Mouse (Mus musculus) E14TG2a.4 (cell line): ENCODE measurements around the gene Syt1.
A peak's percentile ranks its signal among the peaks of the same experiment; 100 is the strongest.

Experiments used
- H3K27me3 ChIP-seq: 2 replicates; pipeline ENCODE4 v1.6.1; 2014; ENCODE audit warnings: low read length, control low read depth; ENCODE audit not compliant: insufficient read depth
- H3K36me3 ChIP-seq: 2 replicates; pipeline ENCODE4 v1.6.1; 2014; ENCODE audit warnings: low read length, control low read depth; ENCODE audit not compliant: insufficient read depth
- H3K4me1 ChIP-seq: replicated peaks from 2 replicates; pipeline ENCODE4 v1.6.1; 2014; ENCODE audit warnings: low read depth, low read length, control low read depth
- H3K4me3 ChIP-seq: replicated peaks from 2 replicates; pipeline ENCODE4 v1.5.1; 2014; ENCODE audit warnings: mild to moderate bottlenecking, low read length
- H3K9me3 ChIP-seq: 2 replicates; pipeline ENCODE4 v1.6.1; 2014; ENCODE audit warnings: low read length, control low read depth
- CTCF ChIP-seq: conservative IDR thresholded peaks from 2 replicates; pipeline ENCODE4 v1.5.1; 2014; ENCODE audit warnings: low read length
- NANOG ChIP-seq: IDR thresholded peaks from 2 replicates; pipeline ENCODE4 v1.6.1; 2014; ENCODE audit warnings: borderline replicate concordance, low read length, mixed read lengths
- POU5F1 ChIP-seq: IDR thresholded peaks from 2 replicates; pipeline ENCODE4 v1.6.1; 2014; ENCODE audit warnings: low read length, borderline replicate concordance

Syt1 gene

DNA sequence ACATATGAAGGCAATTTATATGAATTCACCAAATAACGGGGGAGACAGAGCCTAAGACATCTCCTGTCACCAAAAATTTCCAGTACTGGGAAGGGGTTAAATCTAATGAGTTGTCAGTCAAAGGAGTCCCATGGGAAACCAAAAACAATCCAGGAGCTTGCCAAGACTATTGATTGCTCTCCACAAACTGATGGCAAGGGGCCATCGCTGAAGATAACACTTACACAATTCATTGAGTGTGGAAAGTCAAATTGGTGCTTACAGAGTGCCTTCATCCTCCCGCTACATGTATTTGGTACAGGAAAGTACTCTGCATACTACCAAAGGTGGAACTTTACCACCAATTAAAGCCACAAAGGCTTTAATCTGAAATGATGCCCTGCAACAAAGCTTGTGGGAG lies 305.1 kb downstream of the Syt1 start:
- Histone ChIP-seq H3K27me3 (no peaks in the 10 kb centered on the region), H3K4me3 (no peak overlapping the region), H3K36me3 (no peaks in the 10 kb centered on the region), H3K9me3 (no peaks in the 10 kb centered on the region), H3K4me1 (no peaks in the 10 kb centered on the region)
- TF ChIP-seq CTCF (no peak), NANOG (no peak), POU5F1 (no peak)

DNA sequence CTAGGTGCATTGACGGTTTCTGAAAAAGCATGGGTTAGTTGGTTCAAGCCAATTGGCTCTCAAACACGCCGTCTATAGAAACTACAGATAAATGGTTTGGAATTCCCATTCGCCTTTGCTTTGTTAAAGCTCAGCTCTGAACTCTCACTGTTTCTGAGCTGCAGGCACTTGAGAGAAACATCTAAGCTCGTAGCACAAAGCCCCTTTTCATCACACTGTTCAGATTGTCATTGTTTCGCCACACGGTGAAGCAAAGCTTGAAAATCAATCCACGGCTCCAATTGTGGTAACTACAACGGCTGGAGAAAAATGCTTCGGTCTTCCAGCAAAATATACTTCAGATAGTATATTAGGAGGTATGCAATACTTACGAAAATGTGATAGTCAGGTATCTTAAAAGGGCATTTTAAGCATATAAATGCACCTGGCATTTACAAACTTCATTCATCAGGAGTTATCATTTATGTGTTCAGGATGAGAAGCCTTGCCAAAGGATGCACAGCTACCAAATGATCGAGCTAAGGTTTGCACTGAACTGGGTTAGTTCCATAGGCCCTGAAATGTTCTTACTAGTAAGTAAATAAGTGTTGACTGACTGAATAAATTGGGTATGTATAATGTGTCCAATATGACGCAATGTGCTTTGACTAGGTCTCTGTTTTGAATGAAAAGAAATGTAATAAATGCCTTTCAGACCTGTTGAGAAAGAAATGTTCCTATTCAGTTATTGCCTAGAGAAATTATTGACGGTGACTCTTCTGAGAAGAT lies 309.2 kb downstream of the Syt1 start:
- Histone ChIP-seq H3K27me3 (no peaks in the 10 kb centered on the region), H3K9me3 (no peaks in the 10 kb centered on the region), H3K4me3 (no peak overlapping the region), H3K36me3 (no peaks in the 10 kb centered on the region), H3K4me1 (peaks cover 6% of the 10 kb centered on the region; the same call in 1 of the 2 replicates)
- TF ChIP-seq NANOG (no peak), POU5F1 (no peak), CTCF (no peak)

GRCm38 (mm10) chr10:108699946-108700345 lies 310.8 kb downstream of the Syt1 start, which contains the start of gene Gm5136:
TSS of gene Gm5136 (minus strand) at chr10:108700160.
- peaks cover 6% of the 10 kb centered on the region; the same call in 1 of the 2 replicates for H3K4me1 ChIP-seq
- TF ChIP-seq CTCF = no peak
- no peak for TF ChIP-seq POU5F1
- TF ChIP-seq NANOG = no peak

GRCm38 (mm10) chr10:108697062-108697461 lies 313.7 kb downstream of the Syt1 start:
- TF ChIP-seq POU5F1 = no peak
- TF ChIP-seq NANOG = no peak
- no peak for TF ChIP-seq CTCF
- Histone ChIP-seq H3K4me3 (no peak overlapping the region), H3K4me1 (peaks cover 6% of the 10 kb centered on the region; the same call in 1 of the 2 replicates), H3K9me3 (no peaks in the 10 kb centered on the region), H3K36me3 (no peaks in the 10 kb centered on the region), H3K27me3 (no peaks in the 10 kb centered on the region)

More at GRCm38 (mm10) chr10:108699946-108700345, 310.8 kb downstream of the Syt1 start, which contains the start of gene Gm5136:
- peak within 1 kb of the TSS; percentile 57 for H3K4me3 ChIP-seq
- H3K36me3 ChIP-seq = no peaks in the 10 kb centered on the region
- no peaks in the 10 kb centered on the region for H3K9me3 ChIP-seq
- no peaks in the 10 kb centered on the region for H3K27me3 ChIP-seq

DNA sequence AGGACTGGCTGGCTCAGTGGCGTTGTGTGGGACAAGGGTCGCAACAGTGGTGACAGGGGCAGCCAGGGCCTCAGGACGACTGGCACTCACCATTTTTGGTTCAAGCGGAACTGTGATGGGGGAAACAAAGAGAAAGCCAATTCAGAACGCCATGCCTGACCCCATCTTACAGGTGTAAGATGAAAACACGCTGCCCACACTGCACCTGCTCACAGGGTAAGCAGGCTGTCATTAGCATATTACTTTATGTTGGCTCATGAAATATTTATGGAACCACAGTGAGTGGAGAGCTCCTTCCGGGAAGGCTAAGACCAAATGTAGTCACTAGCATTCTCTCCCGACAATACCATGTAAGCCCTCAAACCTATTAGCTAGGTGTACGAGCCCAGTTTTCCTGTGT lies 319.8 kb downstream of the Syt1 start:
- Histone ChIP-seq H3K4me3 (no peak overlapping the region), H3K9me3 (peaks cover 7% of the 10 kb centered on the region; the same call in 1 of the 2 replicates), H3K36me3 (no peaks in the 10 kb centered on the region), H3K4me1 (no peaks in the 10 kb centered on the region), H3K27me3 (no peaks in the 10 kb centered on the region)
- no peak for TF ChIP-seq POU5F1
- no peak for TF ChIP-seq CTCF
- no peak for TF ChIP-seq NANOG

- no peaks in the 10 kb centered on the region for H3K36me3 ChIP-seq
- H3K27me3 ChIP-seq = no peaks in the 10 kb centered on the region
- H3K4me1 ChIP-seq = no peaks in the 10 kb centered on the region
- no peak for TF ChIP-seq POU5F1
- TF ChIP-seq NANOG = no peak
- TF ChIP-seq CTCF = no peak
- peaks cover 7% of the 10 kb centered on the region; the same call in 1 of the 2 replicates for H3K9me3 ChIP-seq
- no peak overlapping the region for H3K4me3 ChIP-seq
Measured at GRCm38 (mm10) chr10:108686696-108687095, 324.1 kb downstream of the Syt1 start.

- TF ChIP-seq CTCF = no peak
- TF ChIP-seq POU5F1 = no peak
- no peak for TF ChIP-seq NANOG
- no peaks in the 10 kb centered on the region for H3K4me1 ChIP-seq
- no peak overlapping the region for H3K4me3 ChIP-seq
- no peaks in the 10 kb centered on the region for H3K36me3 ChIP-seq
- H3K27me3 ChIP-seq = 0 out of 2 replicates have a peak, but pooled peaks cover 3% of the 10 kb centered on the region
- no peaks in the 10 kb centered on the region for H3K9me3 ChIP-seq
Measured at GRCm38 (mm10) chr10:108679675-108680390, 330.9 kb downstream of the Syt1 start.

DNA sequence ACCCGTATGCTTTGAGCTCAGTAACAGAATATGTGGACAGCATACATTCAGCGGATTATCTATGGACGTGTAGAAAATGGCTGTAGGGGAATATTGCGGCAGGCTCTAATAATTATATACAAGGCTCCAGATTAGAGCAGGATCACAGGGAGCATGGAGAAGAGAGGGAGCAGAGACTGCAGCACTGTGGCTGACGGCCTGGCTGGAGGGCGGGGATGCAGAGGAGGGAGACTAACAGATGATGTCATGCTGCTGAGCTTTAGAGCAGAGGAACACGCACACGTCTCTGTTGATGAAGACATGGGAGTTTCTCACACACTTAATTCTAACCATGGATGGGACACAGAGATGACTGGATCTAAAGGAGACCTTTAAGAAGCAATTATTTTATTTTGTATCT lies 333.7 kb downstream of the Syt1 start:
- no peak overlapping the region for H3K4me3 ChIP-seq
- H3K36me3 ChIP-seq = no peaks in the 10 kb centered on the region
- H3K27me3 ChIP-seq = 0 out of 2 replicates have a peak, but pooled peaks cover 3% of the 10 kb centered on the region
- TF ChIP-seq NANOG (no peak), CTCF (no peak), POU5F1 (no peak)
- H3K4me1 ChIP-seq = no peaks in the 10 kb centered on the region
- H3K9me3 ChIP-seq = no peaks in the 10 kb centered on the region

DNA sequence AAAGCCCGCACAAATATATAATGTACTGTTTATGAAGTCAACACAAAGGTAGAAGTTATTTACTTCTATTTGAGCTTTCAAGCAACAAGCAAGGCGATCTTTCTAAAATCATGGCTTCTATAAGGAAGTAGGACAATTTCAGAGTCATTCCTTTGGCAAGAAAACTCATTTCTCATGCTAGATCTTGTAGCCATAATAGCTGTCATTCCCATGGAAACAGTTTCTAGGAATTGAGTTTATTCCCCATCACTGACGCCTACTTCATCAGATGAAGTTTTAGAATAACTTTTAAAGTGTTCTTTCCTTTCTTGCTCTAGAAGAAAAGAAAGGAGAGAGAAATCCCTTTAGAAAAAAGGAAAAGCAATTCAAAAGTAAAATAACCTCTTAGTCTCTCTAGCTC lies 341.8 kb downstream of the Syt1 start:
- H3K4me3 ChIP-seq = no peak overlapping the region
- no peaks in the 10 kb centered on the region for H3K4me1 ChIP-seq
- no peaks in the 10 kb centered on the region for H3K27me3 ChIP-seq
- no peak for TF ChIP-seq POU5F1
- no peak for TF ChIP-seq CTCF
- TF ChIP-seq NANOG = no peak
- no peaks in the 10 kb centered on the region for H3K36me3 ChIP-seq
- no peaks in the 10 kb centered on the region for H3K9me3 ChIP-seq
